24 mouse cellular contexts compared by ENCODE assay signal in the genomic region with DNA sequence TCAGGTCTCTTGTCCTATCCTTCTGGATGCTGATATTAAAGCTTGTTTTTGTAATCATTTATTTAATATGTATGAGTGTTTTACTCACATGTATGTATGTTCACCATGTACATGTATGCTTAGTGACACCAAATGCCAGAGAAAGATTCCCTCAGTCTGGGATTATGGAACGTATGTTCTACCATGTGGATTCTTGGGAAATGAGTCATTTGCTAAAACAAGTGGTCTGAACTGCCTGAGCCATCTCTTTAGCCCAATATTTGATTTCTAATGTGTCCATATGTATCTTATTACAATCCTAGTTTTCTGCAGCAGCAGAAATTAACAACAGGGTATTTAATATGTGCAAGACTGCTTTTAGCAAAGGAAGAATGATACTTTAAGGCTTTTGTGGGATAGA.
"Had no signal": no experiment of that assay in that cellular context is flagged by ENCODE, and none has a peak within 500 bp of the region (broad histone marks: within the 10 kb centered on the region; RNA-seq: fewer than 3 reads in every experiment).

No protein-coding gene starts in this region.

- H3K9ac ChIP-seq: heart, embryonic 12.5 days; hindbrain, embryonic 12.5 days; hindbrain, embryonic 14.5 days; kidney, embryonic 15.5 days; limb, embryonic 12.5 days; liver, embryonic 13.5 days; liver, embryonic 15.5 days had no signal

- H3K4me1 ChIP-seq: heart, embryonic 10.5 days; heart, embryonic 12.5 days; hindbrain, embryonic 10.5 days; hindbrain, embryonic 12.5 days; kidney, embryonic 15.5 days; limb, embryonic 10.5 days; limb, embryonic 12.5 days had no signal

- DNase-seq: gastrocnemius, postnatal 14 days; heart, adult 18-20 months; heart, postnatal 10 days; heart, postnatal 4 days; kidney, adult 18-20 months; kidney, adult 8-10 months; kidney, postnatal 14 days; kidney, postnatal 36 days; liver; liver, embryonic 13.5 days had no signal

- H3K9me3 ChIP-seq: heart, embryonic 10.5 days; heart, embryonic 12.5 days; hindbrain, embryonic 10.5 days; hindbrain, embryonic 12.5 days; kidney, embryonic 15.5 days; limb, embryonic 10.5 days; limb, embryonic 12.5 days; liver, embryonic 13.5 days; liver, embryonic 15.5 days had no signal

- ATAC-seq: hindbrain, postnatal 0 days; intestine, postnatal 0 days had no signal

- H3K4me3 ChIP-seq: heart, embryonic 10.5 days; heart, embryonic 12.5 days; hindbrain, embryonic 10.5 days; hindbrain, embryonic 12.5 days; kidney, embryonic 15.5 days; left cerebral cortex, adult 2 months; limb, embryonic 10.5 days; limb, embryonic 12.5 days; liver, embryonic 13.5 days; liver, embryonic 15.5 days had no signal

- H3K4me2 ChIP-seq: heart, embryonic 12.5 days; hindbrain, embryonic 12.5 days; hindbrain, embryonic 14.5 days; kidney, embryonic 15.5 days; limb, embryonic 12.5 days; liver, embryonic 11.5 days; liver, embryonic 13.5 days; liver, embryonic 15.5 days had no signal

- H3K27me3 ChIP-seq: heart, embryonic 12.5 days; hindbrain, embryonic 12.5 days; kidney, embryonic 15.5 days; limb, embryonic 12.5 days; liver, embryonic 13.5 days; liver, embryonic 15.5 days had no signal

- H3K27ac ChIP-seq: heart, embryonic 10.5 days; hindbrain, embryonic 10.5 days; hindbrain, embryonic 12.5 days; hindbrain, embryonic 14.5 days; hindbrain, postnatal 0 days; kidney, embryonic 15.5 days; kidney, postnatal 0 days; left cerebral cortex, adult 2 months; limb, embryonic 10.5 days; limb, embryonic 12.5 days; liver, embryonic 13.5 days; liver, embryonic 15.5 days had no signal
